Mouse (Mus musculus): ENCODE measurements around the gene Saxo1. TPM values are rescaled to one million over a fixed set of nuclear protein-coding genes. Genes with fewer than 3 reads are reported as not detected.

Saxo1 gene
- not detected in 2 replicates for polyA plus RNA-seq (2012; rRNA removed; ENCODE audit: low replicate concordance)

DNA sequence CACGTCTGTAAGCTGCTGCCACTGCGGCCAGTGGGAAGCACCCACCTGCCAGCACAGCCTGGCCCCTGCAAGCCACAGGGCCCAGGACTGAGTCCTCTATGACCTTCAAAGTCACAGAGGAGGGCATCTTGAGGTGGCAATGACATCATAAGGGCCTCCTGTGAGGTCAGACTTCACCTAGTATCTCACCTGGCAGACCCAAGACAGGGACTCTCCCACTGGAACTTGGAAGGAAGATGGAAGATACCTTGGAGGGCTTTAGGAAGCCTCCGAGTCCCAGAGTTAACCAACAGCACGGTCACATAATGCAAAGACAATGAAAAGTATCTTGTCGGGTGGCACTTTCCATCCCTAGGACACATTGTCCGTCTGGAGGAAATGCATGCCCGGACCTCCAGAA is at the start of gene Saxo1:
Gene Saxo1, minus strand, starts transcription at position 101 of the 400 bp plus-strand sequence.

DNA sequence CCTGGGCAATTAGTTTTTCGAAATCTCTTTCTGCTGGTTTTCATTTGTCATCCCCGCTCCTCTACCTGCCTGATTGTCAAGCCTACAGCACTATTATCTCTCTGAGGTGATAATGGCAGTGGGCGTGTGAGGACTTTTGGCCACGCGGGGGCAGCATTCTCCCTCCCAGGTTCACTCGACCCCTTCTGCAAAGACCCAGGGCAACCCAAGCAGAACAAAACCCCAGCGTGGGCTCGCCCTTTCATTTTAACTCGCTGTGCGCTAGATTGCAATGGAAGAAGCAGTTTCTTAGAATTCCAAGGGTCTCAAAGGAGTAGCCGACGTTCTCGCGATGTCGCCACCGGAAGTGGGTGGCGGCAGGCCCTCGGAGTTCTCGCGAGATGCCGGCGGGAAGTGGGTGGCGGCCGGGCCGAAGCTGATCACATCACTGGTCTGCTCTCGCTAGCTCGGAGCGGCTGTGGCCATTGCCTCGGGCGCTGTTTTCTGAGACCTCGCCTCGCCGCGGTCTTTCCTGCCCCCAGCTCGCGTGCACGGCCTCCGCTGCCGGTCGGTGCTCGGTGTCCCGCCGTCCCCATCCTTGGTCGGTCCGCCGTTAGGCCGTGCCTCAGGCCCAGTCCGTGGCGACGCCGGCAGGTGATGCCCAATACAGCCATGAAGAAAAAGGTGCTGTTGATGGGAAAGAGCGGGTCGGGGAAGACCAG is 17.3 kb upstream of the Saxo1 start, which contains the start of gene Rraga:
Gene Rraga, plus strand, starts transcription at position 386 of the 701 bp plus-strand sequence.

Other genes starting within 250 kb of the Saxo1 start
- gene Rraga, start 17.3 kb upstream of the Saxo1 start, polyA plus RNA-seq (2012; rRNA removed; ENCODE audit: low replicate concordance): 19.1 and 23.1 TPM in 2 replicates
- 1.3 and 3.5 TPM in 2 replicates for gene Haus6, start 53.7 kb upstream of the Saxo1 start, polyA plus RNA-seq (2012; rRNA removed; ENCODE audit: low replicate concordance)
- 82.9 and 94.5 TPM in 2 replicates for gene Plin2, start 111.7 kb upstream of the Saxo1 start, polyA plus RNA-seq (2012; rRNA removed; ENCODE audit: low replicate concordance)
- gene Dennd4c, start 190.2 kb upstream of the Saxo1 start, polyA plus RNA-seq (2012; rRNA removed; ENCODE audit: low replicate concordance): 1.9 TPM in 2 replicates